Mouse (Mus musculus) ES-Bruce4 (cell line): ENCODE results near the gene Orai3. TPM values are rescaled to one million over a fixed set of nuclear protein-coding genes. Genes with fewer than 3 reads are reported as not detected.

ENCODE experiments used
- H3K27ac ChIP-seq: 2 replicates; pipeline ENCODE4 v1.5.1; 2012; ENCODE audit warnings: low read length, inconsistent platforms; ENCODE audit not compliant: insufficient read depth
- H3K27me3 ChIP-seq: 2 replicates; pipeline ENCODE4 v1.6.1; 2012; ENCODE audit warnings: mild to moderate bottlenecking, low read length, inconsistent platforms; ENCODE audit not compliant: control insufficient read depth, poor library complexity, insufficient read depth, severe bottlenecking
- H3K36me3 ChIP-seq: 2 replicates; pipeline ENCODE4 v1.6.1; 2012; ENCODE audit warnings: inconsistent platforms, mild to moderate bottlenecking, low read length, moderate library complexity; ENCODE audit not compliant: control insufficient read depth, poor library complexity, insufficient read depth, severe bottlenecking
- H3K4me1 ChIP-seq: one replicate; pipeline ENCODE4 v1.8.1; 2011; ENCODE audit warnings: low read length; ENCODE audit not compliant: control insufficient read depth, insufficient read depth
- H3K4me3 ChIP-seq: 2 replicates; pipeline ENCODE4 v1.5.1; 2011; ENCODE audit warnings: low read depth, mild to moderate bottlenecking, low read length
- H3K9ac ChIP-seq: 2 replicates; pipeline ENCODE4 v1.6.1; 2012; ENCODE audit warnings: low read depth, mild to moderate bottlenecking, inconsistent platforms; ENCODE audit not compliant: poor library complexity, severe bottlenecking
- H3K9me3 ChIP-seq: replicated peaks from 2 replicates; pipeline ENCODE4 v1.6.1; 2012; ENCODE audit warnings: mild to moderate bottlenecking, low read length, inconsistent platforms; ENCODE audit not compliant: control insufficient read depth, poor library complexity, insufficient read depth, severe bottlenecking
- CTCF ChIP-seq: IDR thresholded peaks from one replicate; pipeline ENCODE4 v1.8.1; 2011; ENCODE audit warnings: low read depth, low read length
- EP300 ChIP-seq: IDR thresholded peaks from 2 replicates; pipeline ENCODE4 v1.6.1; 2011; ENCODE audit warnings: low read depth, low read length; ENCODE audit not compliant: insufficient read depth
- POLR2A ChIP-seq: IDR thresholded peaks from one replicate; pipeline ENCODE4 v1.8.1; 2011; ENCODE audit warnings: low read length; ENCODE audit not compliant: insufficient read depth
- polyA plus RNA-seq: library from polyadenylated mRNA; stranded (reverse); fragments of >200 nt; gene quantifications from 2 replicates; pipeline ENCODE4 v1.2.4, GENCODE M21; 2011; ENCODE audit warnings: low read depth; ENCODE audit not compliant: missing spikeins, insufficient read depth, insufficient read length

The Orai3 gene
- polyA plus RNA-seq, 1 experiment: 20.2 TPM

GRCm38 (mm10) chr7:127823236-127824171 lies 53.9 kb downstream of the Orai3 start:
- Histone ChIP-seq H3K27ac (no peak overlapping the region), H3K9me3 (no peaks in the 10 kb centered on the region), H3K4me3 (peak overlapping the region; percentile 78), H3K36me3 (no peaks in the 10 kb centered on the region), H3K9ac (peak overlapping the region; percentile 61), H3K4me1 (peaks cover 2% of the 10 kb centered on the region), H3K27me3 (no peaks in the 10 kb centered on the region)
- TF ChIP-seq EP300 (no peak), CTCF (peak; percentile 18)

GRCm38 (mm10) chr7:127824176-127824871 lies 54.7 kb downstream of the Orai3 start, which contains the start of the genes Stx4a and Stx1b:
TSS of gene Stx4a (plus strand) at chr7:127824294.
TSS of gene Stx1b (minus strand) at chr7:127824549.
- H3K4me3 ChIP-seq: peak within 1 kb of the TSS; percentile 78
- no peaks in the 10 kb centered on the region for H3K36me3 ChIP-seq
- no peak within 1 kb of the TSS for H3K27ac ChIP-seq
- H3K9me3 ChIP-seq: no peaks in the 10 kb centered on the region
- peak within 1 kb of the TSS; percentile 61 for H3K9ac ChIP-seq
- H3K4me1 ChIP-seq: peaks cover 2% of the 10 kb centered on the region
- H3K27me3 ChIP-seq: no peaks in the 10 kb centered on the region
- TF ChIP-seq CTCF (no peak), POLR2A (no peak), EP300 (no peak)

Other genes with a start within 250 kb of the Orai3 start
- 2.9 and 3.2 TPM in 2 replicates for gene Tmem265, start 208.4 kb upstream of the Orai3 start, polyA plus RNA-seq
- 38.1 and 44.6 TPM in 2 replicates for gene Phkg2, start 196.5 kb upstream of the Orai3 start, polyA plus RNA-seq
- 3.3 and 4.7 TPM in 2 replicates for gene Ccdc189, start 181.2 kb upstream of the Orai3 start, polyA plus RNA-seq
- 39.4 and 41.6 TPM in 2 replicates for gene Rnf40, start 181.0 kb upstream of the Orai3 start, polyA plus RNA-seq
- 4.9 and 6.0 TPM in 2 replicates for gene Zfp629, start 154.0 kb upstream of the Orai3 start, polyA plus RNA-seq
- gene Bcl7c, start 60.9 kb upstream of the Orai3 start, polyA plus RNA-seq: 48.6 and 49.8 TPM in 2 replicates
- 8.8 and 13.9 TPM in 2 replicates for gene Ctf1, start 57.1 kb upstream of the Orai3 start, polyA plus RNA-seq
- gene Ctf2, start 37.6 kb upstream of the Orai3 start, polyA plus RNA-seq: not detected in 2 replicates
- 55.1 and 58.3 TPM in 2 replicates for gene Fbxl19, start 25.3 kb upstream of the Orai3 start, polyA plus RNA-seq
- gene Setd1a, start 6.9 kb downstream of the Orai3 start, polyA plus RNA-seq: 49.1 and 51.7 TPM in 2 replicates
- not detected in 2 replicates for gene Gm49388, start 15.8 kb downstream of the Orai3 start, polyA plus RNA-seq
- 7.9 and 11.2 TPM in 2 replicates for gene Hsd3b7, start 30.8 kb downstream of the Orai3 start, polyA plus RNA-seq
- gene Stx4a, start 54.5 kb downstream of the Orai3 start, polyA plus RNA-seq: 122 and 126 TPM in 2 replicates
- gene Stx1b, start 54.7 kb downstream of the Orai3 start, polyA plus RNA-seq: 6.9 and 8.5 TPM in 2 replicates
- gene Zfp646, start 106.4 kb downstream of the Orai3 start, polyA plus RNA-seq: 42.5 TPM in 2 replicates
- gene Zfp668, start 107.0 kb downstream of the Orai3 start, polyA plus RNA-seq: 15.3 and 17.1 TPM in 2 replicates
- gene Prss53, start 121.2 kb downstream of the Orai3 start, polyA plus RNA-seq: 0.46 and 0.67 TPM in 2 replicates
- not detected in 2 replicates for gene Gm21974, start 125.6 kb downstream of the Orai3 start, polyA plus RNA-seq
- 31.8 and 35.1 TPM in 2 replicates for gene Vkorc1, start 125.8 kb downstream of the Orai3 start, polyA plus RNA-seq
- gene Bckdk, start 134.3 kb downstream of the Orai3 start, polyA plus RNA-seq: 77.3 and 81.1 TPM in 2 replicates
- gene Kat8, start 142.7 kb downstream of the Orai3 start, polyA plus RNA-seq: 43.2 and 47.1 TPM in 2 replicates
- 73.0 and 74.5 TPM in 2 replicates for gene Prss8, start 160.3 kb downstream of the Orai3 start, polyA plus RNA-seq
- gene Prss36, start 176.9 kb downstream of the Orai3 start, polyA plus RNA-seq: 21.2 and 22.4 TPM in 2 replicates
- gene Fus, start 197.6 kb downstream of the Orai3 start, polyA plus RNA-seq: 1,572 and 1,655 TPM in 2 replicates
- 25.0 and 29.8 TPM in 2 replicates for gene Pycard, start 224.1 kb downstream of the Orai3 start, polyA plus RNA-seq
- 0.56 TPM in 1 of 2 replicates, not detected in the other for gene Trim72, start 234.1 kb downstream of the Orai3 start, polyA plus RNA-seq